In the genomic region with DNA sequence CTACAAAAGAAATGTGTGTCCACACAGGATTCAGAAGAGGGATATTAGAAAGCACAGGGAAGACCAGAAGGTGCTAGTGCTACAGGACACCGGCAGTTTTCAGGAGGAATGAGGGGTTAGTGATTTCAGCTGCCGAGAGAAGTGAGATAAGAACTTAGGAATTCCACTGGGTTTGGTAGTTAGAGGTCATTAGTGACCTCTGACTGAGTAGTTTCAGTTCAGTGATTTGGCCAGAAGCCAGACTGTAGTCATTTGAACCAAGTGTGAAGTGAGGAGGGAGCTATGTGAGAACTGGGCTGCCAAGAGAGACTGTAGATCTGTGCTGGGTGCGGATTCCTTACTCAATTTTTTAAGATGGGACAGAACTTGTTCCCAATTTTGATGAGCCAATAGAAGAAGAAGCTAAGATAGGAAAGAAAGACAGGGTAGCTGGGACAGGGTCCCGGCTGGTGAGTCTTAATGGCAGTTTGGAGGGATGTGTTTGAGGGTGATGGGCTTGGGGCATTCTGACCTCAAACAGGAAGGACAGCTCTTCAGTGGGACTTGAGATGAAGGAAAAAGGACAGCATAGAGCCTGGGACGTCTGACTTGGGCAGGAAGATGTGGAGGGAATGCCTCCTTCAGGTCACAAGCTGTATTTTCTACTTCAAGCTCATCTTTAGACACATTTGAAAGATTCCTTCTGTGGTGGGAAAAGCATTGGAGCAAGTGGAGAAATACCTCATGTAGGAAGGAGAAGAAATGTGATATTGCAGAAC, we compare ENCODE assay signal across 7 mouse cellular contexts. TPM values are rescaled to one million over a fixed set of nuclear protein-coding genes. Genes with fewer than 3 reads are reported as not detected.
DNase-seq lines count a peak whose midpoint lies in the region; ATAC-seq and TF ChIP-seq lines count a peak whose summit lies in the region.

No protein-coding gene starts in this region.

- H3K9ac ChIP-seq in intestine, embryonic 14.5 days (ENCODE audit: low read length): no peak overlapping the region

- in situ Hi-C loops in Patski (cut with MboI; ENCODE audit: low pct_unique_long_range_greater_than_20kb): no loop called here

- H3K27ac ChIP-seq in brown adipose tissue, adult 24 weeks (replicated peaks; ENCODE audit: low read depth, low read length): peak overlapping the region; percentile 76
- H3K27ac ChIP-seq in intestine, embryonic 14.5 days (ENCODE audit: low read depth): no peak overlapping the region

- no peaks in the 10 kb centered on the region for H3K36me3 ChIP-seq in intestine, embryonic 14.5 days (ENCODE audit: control insufficient read depth, insufficient read depth, low read length)

- POLR2A ChIA-PET in Patski (lab: Charles Lee): no interaction called here

- no peaks in the 10 kb centered on the region for H3K27me3 ChIP-seq in Patski
- no peaks in the 10 kb centered on the region for H3K27me3 ChIP-seq in intestine, embryonic 14.5 days (replicated peaks; ENCODE audit: control insufficient read depth, insufficient read depth, low read length)

- CTCF ChIA-PET in Patski (lab: Charles Lee): interaction anchor here (0.6 to 1.1 kb wide), 2 partner anchors 14 to 27 kb away, joined by 3 read pairs; no protein-coding TSS in a partner anchor

- peak; percentile 89 for DNase-seq in Patski (ENCODE audit: low read depth, low spot score)
- DNase-seq in intestine, embryonic 14.5 days (ENCODE audit: low spot score): no peak
- peak; percentile 85 for DNase-seq in lung, postnatal 10 days
- no peak for DNase-seq in thymus, postnatal 0 days (ENCODE audit: low spot score)
- no peak for DNase-seq in thymus, postnatal 4 days

- peak; percentile 33 for TF ChIP-seq CTCF in Patski (IDR thresholded peaks at IDR 0.05)

- H3K4me1 ChIP-seq in brown adipose tissue, adult 24 weeks (ENCODE audit: control insufficient read depth, insufficient read depth, insufficient read length, low read length): peaks cover 34% of the 10 kb centered on the region
- 0 out of 2 replicates have a peak, but pooled peaks cover 5% of the 10 kb centered on the region for H3K4me1 ChIP-seq in intestine, embryonic 14.5 days (replicated peaks; ENCODE audit: control insufficient read depth, insufficient read depth, low read length)

- ATAC-seq in Patski: peak; percentile 87
- 0 out of 2 replicates have a peak, but pooled peaks have one; percentile 40 for ATAC-seq in intestine, embryonic 14.5 days (replicated peaks; ENCODE audit: low FRiP score, low TSS enrichment, low read depth)
- no peak for ATAC-seq in megakaryocyte progenitor cell, adult 5-6 weeks (replicated peaks; ENCODE audit: poor library complexity)

- H3K4me2 ChIP-seq in intestine, embryonic 14.5 days (ENCODE audit: low read length): no peak overlapping the region

- H3K4me3 ChIP-seq in brown adipose tissue, adult 24 weeks (ENCODE audit: insufficient read depth, low read depth, low read length): no peak overlapping the region
- H3K4me3 ChIP-seq in intestine, embryonic 14.5 days (ENCODE audit: low read depth, low read length): no peak overlapping the region

- WGBS in intestine, embryonic 14.5 days: 43% methylated on average over 5 of the region's 5 CpGs

- H3K9me3 ChIP-seq in intestine, embryonic 14.5 days (ENCODE audit: control insufficient read depth, low read length): no peaks in the 10 kb centered on the region

RNA-seq across cellular contexts. Expression of gene Lrrfip2, which starts 32.0 kb away (rescaled TPM):
- polyA plus RNA-seq in Patski (2021): 85.9 TPM
- polyA plus RNA-seq in brown adipose tissue, adult 24 weeks (2012; ENCODE audit: insufficient read depth, insufficient read length, missing spikeins): 36.9 and 43.5 TPM in 2 replicates
- 34.4 and 36.8 TPM in 2 replicates for polyA plus RNA-seq in intestine, embryonic 14.5 days (2014; fragmentation: Nextera tagmentation; extraction: Ambion mirVana)
- polyA plus RNA-seq in thymus, postnatal 0 days (2015; fragmentation: Nextera tagmentation; extraction: Ambion mirVana): 24.8 and 26.6 TPM in 2 replicates
- 43.9 and 48.3 TPM in 2 replicates for total RNA-seq in megakaryocyte progenitor cell, adult 5-6 weeks (2015)
- total RNA-seq in megakaryocyte progenitor cell, adult 5-6 weeks (2017): 66.8 and 74.0 TPM in 2 replicates

Comparison
In these comparisons a context has a peak if more than half of its experiments do, and no peak if none do; other contexts are left out.
1. DNase-seq: peak in Patski (single experiment) and lung, postnatal 10 days (single experiment); none in intestine, embryonic 14.5 days (single experiment), thymus, postnatal 0 days (single experiment) and thymus, postnatal 4 days (single experiment).